8 mouse cellular contexts compared by ENCODE assay signal in genomic region chr7:89404734-89405440, GRCm38 (mm10). TPM values are rescaled to one million over a fixed set of nuclear protein-coding genes. Genes with fewer than 3 reads are reported as not detected.
DNase-seq lines count a peak whose midpoint lies in the region; ATAC-seq and TF ChIP-seq lines count a peak whose summit lies in the region.

No protein-coding gene starts in this region.

- H3K4me3 ChIP-seq in bone marrow, adult 2 months (replicated peaks; ENCODE audit: control insufficient read depth, low read depth, low read length), result peak overlapping the region; percentile 62
- peak overlapping the region; percentile 74 for H3K4me3 ChIP-seq in hindbrain, embryonic 16.5 days (ENCODE audit: low read length)
- H3K4me3 ChIP-seq in liver, embryonic 15.5 days (replicated peaks), result peak overlapping the region; percentile 62
- peak overlapping the region; percentile 73 for H3K4me3 ChIP-seq in neural tube, embryonic 11.5 days (ENCODE audit: low read depth, low read length)

- H3K4me1 ChIP-seq in bone marrow, adult 2 months (ENCODE audit: control insufficient read depth, insufficient read depth, low read length), result no peaks in the 10 kb centered on the region
- H3K4me1 ChIP-seq in hindbrain, embryonic 16.5 days (ENCODE audit: control insufficient read depth, insufficient read depth, low read depth, low read length), result peaks cover 8% of the 10 kb centered on the region
- peaks cover 30% of the 10 kb centered on the region for H3K4me1 ChIP-seq in liver, embryonic 15.5 days (replicated peaks)
- 0 out of 2 replicates have a peak, but pooled peaks cover 4% of the 10 kb centered on the region for H3K4me1 ChIP-seq in neural tube, embryonic 11.5 days (ENCODE audit: control insufficient read depth, insufficient read depth, low read length)

- intact Hi-C loops in left cerebral cortex, postnatal 4 days (cut with DNase I), result loop anchor here (5.0 kb wide), 1 partner anchor 238 kb away; no protein-coding TSS in a partner anchor

- peak overlapping the region; percentile 97 for H3K4me2 ChIP-seq in hindbrain, embryonic 16.5 days (ENCODE audit: low read length)
- peak overlapping the region; percentile 71 for H3K4me2 ChIP-seq in liver, embryonic 15.5 days
- peak overlapping the region; percentile 100 for H3K4me2 ChIP-seq in neural tube, embryonic 11.5 days (ENCODE audit: low read depth)

- no peaks in the 10 kb centered on the region for H3K27me3 ChIP-seq in hindbrain, embryonic 16.5 days (replicated peaks; ENCODE audit: control insufficient read depth, insufficient read depth, low read length)
- H3K27me3 ChIP-seq in liver, embryonic 15.5 days, result peaks cover 57% of the 10 kb centered on the region
- 0 out of 2 replicates have a peak, but pooled peaks cover 6% of the 10 kb centered on the region for H3K27me3 ChIP-seq in neural tube, embryonic 11.5 days (ENCODE audit: control insufficient read depth, insufficient read depth, low read length)

- WGBS in bone marrow, adult 2 months, result 2% methylated on average over 35 of the region's 35 CpGs
- WGBS in hindbrain, embryonic 16.5 days, result 0% methylated on average over 35 of the region's 35 CpGs
- WGBS in liver, embryonic 15.5 days (ENCODE audit: insufficient replicate concordance), result under 1% methylated on average over 35 of the region's 35 CpGs
- whole genome bisulfite sequencing in neural tube, embryonic 11.5 days, result under 1% methylated on average over 35 of the region's 35 CpGs

- no peak for ATAC-seq in hindbrain, embryonic 16.5 days
- ATAC-seq in liver, embryonic 15.5 days (ENCODE audit: insufficient read depth), result no peak
- ATAC-seq in neural tube, embryonic 11.5 days (ENCODE audit: insufficient read depth, low FRiP score, low TSS enrichment), result no peak; the same call in 1 of the 2 replicates
- ATAC-seq in monocyte, adult 5-6 weeks (replicated peaks; ENCODE audit: insufficient number of reproducible peaks, low FRiP score, low TSS enrichment, poor library complexity, severe bottlenecking), result no peak

- no peak for TF ChIP-seq POLR2A in bone marrow, adult 2 months (IDR thresholded peaks at IDR 0.05; ENCODE audit: borderline replicate concordance, control insufficient read depth, low read depth, low read length)

- no peak for TF ChIP-seq CTCF in bone marrow, adult 2 months (IDR thresholded peaks at IDR 0.05; ENCODE audit: control insufficient read depth, insufficient read depth, low read length)

- DNase-seq in left cerebral cortex, postnatal 4 days, result peak; percentile 14
- DNase-seq in left cerebral cortex, adult 9 months (ENCODE audit: low spot score in 2 of 2), result no peak
- peak; percentile 39 for DNase-seq in gastrocnemius, postnatal 10 days
- no peak for DNase-seq in neural tube, embryonic 11.5 days (ENCODE audit: low spot score)

- peak overlapping the region; percentile 5; the same call in 1 of the 2 replicates for H3K27ac ChIP-seq in bone marrow, adult 2 months (ENCODE audit: control insufficient read depth, insufficient read depth, low read depth, low read length, poor library complexity)
- H3K27ac ChIP-seq in hindbrain, embryonic 16.5 days (ENCODE audit: low read depth, low read length), result peak overlapping the region; percentile 70
- peak overlapping the region; percentile 48 for H3K27ac ChIP-seq in liver, embryonic 15.5 days (replicated peaks)
- peak overlapping the region; percentile 17; the same call in 1 of the 2 replicates for H3K27ac ChIP-seq in neural tube, embryonic 11.5 days (ENCODE audit: low read depth, low read length)

- peak overlapping the region; percentile 78 for H3K9ac ChIP-seq in hindbrain, embryonic 16.5 days (ENCODE audit: low read depth, low read length)
- peak overlapping the region; percentile 56 for H3K9ac ChIP-seq in liver, embryonic 15.5 days
- peak overlapping the region; percentile 82 for H3K9ac ChIP-seq in neural tube, embryonic 11.5 days (ENCODE audit: low read length)

- H3K36me3 ChIP-seq in hindbrain, embryonic 16.5 days (ENCODE audit: control insufficient read depth, insufficient read depth, low read length), result no peaks in the 10 kb centered on the region; the same call in 1 of the 2 replicates
- 0 out of 2 replicates have a peak, but pooled peaks cover 7% of the 10 kb centered on the region for H3K36me3 ChIP-seq in liver, embryonic 15.5 days (replicated peaks)
- no peaks in the 10 kb centered on the region for H3K36me3 ChIP-seq in neural tube, embryonic 11.5 days (ENCODE audit: control insufficient read depth, insufficient read depth, low read length)

- no peaks in the 10 kb centered on the region for H3K9me3 ChIP-seq in hindbrain, embryonic 16.5 days (ENCODE audit: control insufficient read depth, low read length)
- H3K9me3 ChIP-seq in liver, embryonic 15.5 days (replicated peaks), result no peaks in the 10 kb centered on the region
- no peaks in the 10 kb centered on the region for H3K9me3 ChIP-seq in neural tube, embryonic 11.5 days (ENCODE audit: control insufficient read depth, low read length)

RNA-seq across cellular contexts. Expression of gene Fzd4, which starts 0.7 kb away (rescaled TPM):
- total RNA-seq in left cerebral cortex, postnatal 4 days (2021), result 1 to 10 TPM; 4.9 to 5.1 TPM
- polyA plus RNA-seq in bone marrow, adult 2 months (2011; ENCODE audit: insufficient read depth, insufficient read length, low replicate concordance, missing spikeins), result 1.0 and 2.1 TPM in 2 replicates
- 10 to 100 TPM; 36.5 to 37.7 TPM for total RNA-seq in gastrocnemius, postnatal 10 days (2021)
- 2.1 and 2.6 TPM in 2 replicates for polyA plus RNA-seq in hindbrain, embryonic 16.5 days (2015; fragmentation: Nextera tagmentation; extraction: Ambion mirVana)
- 1.9 and 2.4 TPM in 2 replicates for polyA plus RNA-seq in liver, embryonic 15.5 days (2015; fragmentation: Nextera tagmentation; extraction: Ambion mirVana)
- 4.4 TPM in 2 replicates for polyA plus RNA-seq in neural tube, embryonic 11.5 days (2014; fragmentation: Nextera tagmentation; extraction: Ambion mirVana)
- total RNA-seq in monocyte, adult 5-6 weeks (2017), result 3.5 to 8.9 TPM (median 3.5 TPM) in 3 replicates

RNA-seq across cellular contexts. Expression of gene Tmem135, which starts 0.9 kb away (rescaled TPM):
- total RNA-seq in left cerebral cortex, postnatal 4 days (2021), result 10 to 100 TPM; 49.4 to 54.6 TPM
- polyA plus RNA-seq in bone marrow, adult 2 months (2011; ENCODE audit: insufficient read depth, insufficient read length, low replicate concordance, missing spikeins), result 3.7 and 8.2 TPM in 2 replicates
- 10 to 100 TPM; 20.4 to 24.6 TPM for total RNA-seq in gastrocnemius, postnatal 10 days (2021)
- polyA plus RNA-seq in hindbrain, embryonic 16.5 days (2015; fragmentation: Nextera tagmentation; extraction: Ambion mirVana), result 29.4 and 34.3 TPM in 2 replicates
- 15.3 and 16.4 TPM in 2 replicates for polyA plus RNA-seq in liver, embryonic 15.5 days (2015; fragmentation: Nextera tagmentation; extraction: Ambion mirVana)
- 15.3 and 17.9 TPM in 2 replicates for polyA plus RNA-seq in neural tube, embryonic 11.5 days (2014; fragmentation: Nextera tagmentation; extraction: Ambion mirVana)
- 48.2 to 51.9 TPM (median 50.7 TPM) in 3 replicates for total RNA-seq in monocyte, adult 5-6 weeks (2017)

Comparison
In these comparisons a context has a peak if more than half of its experiments do, and no peak if none do; other contexts are left out.
1. DNase-seq: peak in left cerebral cortex, postnatal 4 days (single experiment) and gastrocnemius, postnatal 10 days (single experiment); none in left cerebral cortex, adult 9 months (0 of 2) and neural tube, embryonic 11.5 days (single experiment).
2. H3K27ac ChIP-seq: peak in every context shown above with its lines; median percentile 70 in hindbrain, embryonic 16.5 days; 48 in liver, embryonic 15.5 days; 17 in neural tube, embryonic 11.5 days; 5 in bone marrow, adult 2 months.
3. Peak in every context shown above with its lines, with median percentiles within 50 percentile points of each other: H3K4me3 ChIP-seq, H3K4me2 ChIP-seq and H3K9ac ChIP-seq.